Mouse (Mus musculus): ENCODE measurements at regions not wholly inside any gene's neighbourhood (a gene's known extent, or its start where the extent isn't known, plus 50 kb on each side); places are given as distances from the start of the nearest gene placed in this dataset.

GRCm38 (mm10) chr10:115664567-115664966 is 77.0 kb upstream of the Lgr5 start:
- DNase-seq = no peak
- intact Hi-C loops (cut with DNase I) = no loop called here

GRCm38 (mm10) chr10:115676661-115677060 is 89.1 kb upstream of the Lgr5 start:
- intact Hi-C loops (cut with DNase I) = no loop called here
- DNase-seq = no peak

GRCm38 (mm10) chr10:115681115-115681514 is 93.5 kb upstream of the Lgr5 start:
- intact Hi-C loops (cut with DNase I) = no loop called here
- DNase-seq = no peak

GRCm38 (mm10) chr10:115691939-115692338 is 104.4 kb upstream of the Lgr5 start:
- DNase-seq = no peak
- intact Hi-C loops (cut with DNase I) = no loop called here

GRCm38 (mm10) chr10:115693986-115694833 is 106.6 kb upstream of the Lgr5 start:
- intact Hi-C loops (cut with DNase I) = no loop called here
- no peak for DNase-seq

GRCm38 (mm10) chr10:115702358-115702757 is 114.3 kb upstream of the Tspan8 start:
- intact Hi-C loops (cut with DNase I) = no loop called here
- DNase-seq = no peak

- DNase-seq = no peak
- intact Hi-C loops (cut with DNase I) = no loop called here
Measured at GRCm38 (mm10) chr10:115708623-115709022, 108.0 kb upstream of the Tspan8 start.

GRCm38 (mm10) chr10:115713896-115714295 is 102.7 kb upstream of the Tspan8 start:
- intact Hi-C loops (cut with DNase I) = loop anchor here (10.0 kb wide), 2 partner anchors 271 to 481 kb away; no protein-coding TSS in a partner anchor
- peak; percentile 36 to 51 for DNase-seq

GRCm38 (mm10) chr10:115716178-115716577 is 100.5 kb upstream of the Tspan8 start:
- no peak for DNase-seq
- intact Hi-C loops (cut with DNase I) = loop anchor here (10.0 kb wide), 2 partner anchors 269 to 479 kb away; no protein-coding TSS in a partner anchor

GRCm38 (mm10) chr10:115717064-115717463 is 99.6 kb upstream of the Tspan8 start:
- intact Hi-C loops (cut with DNase I) = loop anchor here (10.0 kb wide), 2 partner anchors 268 to 478 kb away; no protein-coding TSS in a partner anchor
- DNase-seq = no peak

GRCm38 (mm10) chr10:115722589-115722988 is 94.0 kb upstream of the Tspan8 start:
- no peak for DNase-seq
- intact Hi-C loops (cut with DNase I) = no loop called here

GRCm38 (mm10) chr10:115742634-115743347 is 73.8 kb upstream of the Tspan8 start:
- intact Hi-C loops (cut with DNase I) = no loop called here
- DNase-seq = no peak

GRCm38 (mm10) chr10:115749844-115750243 is 66.8 kb upstream of the Tspan8 start:
- intact Hi-C loops (cut with DNase I) = no loop called here
- DNase-seq = no peak

GRCm38 (mm10) chr10:115750250-115750649 is 66.4 kb upstream of the Tspan8 start:
- intact Hi-C loops (cut with DNase I) = no loop called here
- no peak for DNase-seq

GRCm38 (mm10) chr10:115758667-115759066 is 58.0 kb upstream of the Tspan8 start:
- DNase-seq = no peak
- intact Hi-C loops (cut with DNase I) = no loop called here
